Mouse (Mus musculus): ENCODE measurements at regions not wholly inside any gene's neighbourhood (a gene's known extent, or its start where the extent isn't known, plus 50 kb on each side); places are given as distances from the start of the nearest gene placed in this dataset.

- Histone ChIP-seq H3K27ac (replicated peaks; ENCODE audit: low read depth, low read length) (no peak overlapping the region), H3K4me1 (ENCODE audit: control insufficient read depth, insufficient read depth, low read length) (peaks cover 3% of the 10 kb centered on the region), H3K4me3 (ENCODE audit: low read depth, low read length) (no peak overlapping the region), H3K9me3 (ENCODE audit: control insufficient read depth, low read length) (no peaks in the 10 kb centered on the region), H3K27me3 (replicated peaks; ENCODE audit: control insufficient read depth, insufficient read depth, low read length) (0 out of 2 replicates have a peak, but pooled peaks cover 4% of the 10 kb centered on the region), H3K9ac (ENCODE audit: low read depth, low read length) (no peak overlapping the region), H3K36me3 (ENCODE audit: control insufficient read depth, insufficient read depth, low read length) (no peaks in the 10 kb centered on the region), H3K4me2 (ENCODE audit: low read depth, low read length) (no peak overlapping the region)
- DNase-seq (ENCODE audit: low spot score), result no peak
- no peak for ATAC-seq (ENCODE audit: low read depth)
- 90% methylated on average over 9 of the region's 9 CpGs for WGBS
Observed at GRCm38 (mm10) chr19:54099292-54099691, 55.3 kb downstream of the Adra2a start.

DNA sequence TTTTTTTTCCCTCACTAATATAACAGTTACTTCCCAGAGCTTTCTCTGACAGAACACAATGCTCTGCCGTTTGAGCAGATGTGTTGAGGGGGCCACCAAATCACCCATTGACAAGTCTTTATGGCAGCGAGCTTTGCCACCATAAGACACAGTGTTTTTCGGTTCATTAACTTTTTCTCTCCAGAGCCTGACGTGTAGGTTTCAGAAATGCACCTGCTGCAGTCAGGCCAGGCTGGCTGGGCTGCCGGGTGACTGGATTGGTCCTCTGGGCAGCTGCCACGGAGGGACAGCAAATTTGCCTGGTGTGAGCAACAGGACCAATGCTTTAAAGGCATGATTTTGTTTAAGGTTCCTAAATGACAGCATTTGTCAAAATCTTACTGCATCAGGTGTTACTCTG is 55.8 kb downstream of the Adra2a start:
- Histone ChIP-seq H3K4me1 (ENCODE audit: control insufficient read depth, insufficient read depth, low read length) (0 out of 2 replicates have a peak, but pooled peaks cover 2% of the 10 kb centered on the region), H3K27me3 (replicated peaks; ENCODE audit: control insufficient read depth, insufficient read depth, low read length) (0 out of 2 replicates have a peak, but pooled peaks cover 2% of the 10 kb centered on the region), H3K4me3 (ENCODE audit: low read depth, low read length) (no peak overlapping the region), H3K9ac (ENCODE audit: low read depth, low read length) (no peak overlapping the region), H3K4me2 (ENCODE audit: low read depth, low read length) (no peak overlapping the region), H3K27ac (replicated peaks; ENCODE audit: low read depth, low read length) (no peak overlapping the region), H3K36me3 (ENCODE audit: control insufficient read depth, insufficient read depth, low read length) (no peaks in the 10 kb centered on the region), H3K9me3 (ENCODE audit: control insufficient read depth, low read length) (no peaks in the 10 kb centered on the region)
- ATAC-seq (ENCODE audit: low read depth) (no peak), DNase-seq (ENCODE audit: low spot score) (no peak)
- WGBS, result 69% methylated on average over 6 of the region's 6 CpGs

- no peak overlapping the region for H3K4me3 ChIP-seq (ENCODE audit: low read depth, low read length)
- H3K9ac ChIP-seq (ENCODE audit: low read depth, low read length), result no peak overlapping the region
- no peak overlapping the region for H3K4me2 ChIP-seq (ENCODE audit: low read depth, low read length)
- H3K27me3 ChIP-seq (replicated peaks; ENCODE audit: control insufficient read depth, insufficient read depth, low read length), result no peaks in the 10 kb centered on the region
- no peaks in the 10 kb centered on the region for H3K9me3 ChIP-seq (ENCODE audit: control insufficient read depth, low read length)
- no peak for ATAC-seq (ENCODE audit: low read depth)
- 0 out of 2 replicates have a peak, but pooled peaks cover 8% of the 10 kb centered on the region for H3K4me1 ChIP-seq (ENCODE audit: control insufficient read depth, insufficient read depth, low read length)
- WGBS, result 56% methylated on average over 3 of the region's 3 CpGs
- no peak for DNase-seq (ENCODE audit: low spot score)
- H3K36me3 ChIP-seq (ENCODE audit: control insufficient read depth, insufficient read depth, low read length), result no peaks in the 10 kb centered on the region
- H3K27ac ChIP-seq (replicated peaks; ENCODE audit: low read depth, low read length), result no peak overlapping the region
Observed at GRCm38 (mm10) chr19:54106571-54106970, 62.6 kb downstream of the Adra2a start.

- no peak overlapping the region for H3K4me3 ChIP-seq (ENCODE audit: low read depth, low read length)
- H3K4me1 ChIP-seq (ENCODE audit: control insufficient read depth, insufficient read depth, low read length), result 0 out of 2 replicates have a peak, but pooled peaks cover 8% of the 10 kb centered on the region
- no peak overlapping the region for H3K4me2 ChIP-seq (ENCODE audit: low read depth, low read length)
- no peaks in the 10 kb centered on the region for H3K36me3 ChIP-seq (ENCODE audit: control insufficient read depth, insufficient read depth, low read length)
- H3K27ac ChIP-seq (replicated peaks; ENCODE audit: low read depth, low read length), result no peak overlapping the region
- ATAC-seq (ENCODE audit: low read depth) (no peak), DNase-seq (ENCODE audit: low spot score) (peak; percentile 41)
- WGBS, result 32% methylated on average over 13 of the region's 13 CpGs
- no peaks in the 10 kb centered on the region for H3K27me3 ChIP-seq (replicated peaks; ENCODE audit: control insufficient read depth, insufficient read depth, low read length)
- no peak overlapping the region for H3K9ac ChIP-seq (ENCODE audit: low read depth, low read length)
- no peaks in the 10 kb centered on the region for H3K9me3 ChIP-seq (ENCODE audit: control insufficient read depth, low read length)
Observed at GRCm38 (mm10) chr19:54107103-54107821, 63.3 kb downstream of the Adra2a start.

DNA sequence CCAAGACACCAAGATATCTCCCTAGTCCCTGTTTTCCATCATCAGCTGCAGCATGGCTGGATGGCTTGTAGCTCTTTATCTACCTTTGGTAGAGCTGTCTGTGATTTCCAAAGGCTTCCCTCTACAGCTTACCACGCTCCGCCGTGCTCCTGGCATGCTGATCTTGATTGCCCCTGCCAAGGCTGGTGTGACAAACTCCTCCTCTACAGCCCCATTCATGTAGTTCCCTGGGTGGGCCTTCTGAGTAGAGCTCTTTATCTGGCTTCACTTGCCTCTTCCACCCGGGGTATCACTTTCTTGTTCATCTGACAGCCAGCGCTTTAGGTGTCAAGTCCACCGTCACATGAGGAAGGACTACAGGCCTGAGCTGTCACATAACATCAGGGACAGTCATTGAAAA is 66.1 kb downstream of the Adra2a start:
- H3K27me3 ChIP-seq (replicated peaks; ENCODE audit: control insufficient read depth, insufficient read depth, low read length), result no peaks in the 10 kb centered on the region
- DNase-seq (ENCODE audit: low spot score) (no peak), ATAC-seq (ENCODE audit: low read depth) (no peak)
- H3K4me1 ChIP-seq (ENCODE audit: control insufficient read depth, insufficient read depth, low read length), result 0 out of 2 replicates have a peak, but pooled peaks cover 8% of the 10 kb centered on the region
- H3K9me3 ChIP-seq (ENCODE audit: control insufficient read depth, low read length), result no peaks in the 10 kb centered on the region
- 78% methylated on average over 6 of the region's 6 CpGs for WGBS
- H3K36me3 ChIP-seq (ENCODE audit: control insufficient read depth, insufficient read depth, low read length), result no peaks in the 10 kb centered on the region
- H3K9ac ChIP-seq (ENCODE audit: low read depth, low read length), result no peak overlapping the region
- no peak overlapping the region for H3K27ac ChIP-seq (replicated peaks; ENCODE audit: low read depth, low read length)
- no peak overlapping the region for H3K4me2 ChIP-seq (ENCODE audit: low read depth, low read length)
- H3K4me3 ChIP-seq (ENCODE audit: low read depth, low read length), result no peak overlapping the region

DNA sequence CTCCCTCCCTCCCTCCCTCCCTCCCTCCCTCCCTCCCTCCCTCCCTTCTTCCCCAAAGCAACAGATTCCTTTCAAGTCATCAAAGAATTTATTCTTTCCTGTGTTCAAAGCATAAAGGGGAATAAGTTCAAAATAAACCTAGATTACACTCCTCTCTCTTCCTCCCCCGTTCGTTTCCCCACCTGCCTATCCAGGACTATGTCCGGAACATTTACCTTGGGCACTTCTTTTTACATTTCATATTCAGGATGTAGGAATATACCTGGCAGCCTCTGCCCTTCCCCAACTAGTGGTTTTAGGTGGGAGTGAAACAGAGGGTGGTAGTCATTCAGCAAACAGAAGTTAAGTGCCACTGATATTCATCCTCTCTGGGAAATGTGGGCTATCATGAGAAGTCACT is 68.7 kb downstream of the Adra2a start:
- Histone ChIP-seq H3K27me3 (replicated peaks; ENCODE audit: control insufficient read depth, insufficient read depth, low read length) (0 out of 2 replicates have a peak, but pooled peaks cover 4% of the 10 kb centered on the region), H3K36me3 (ENCODE audit: control insufficient read depth, insufficient read depth, low read length) (no peaks in the 10 kb centered on the region), H3K9ac (ENCODE audit: low read depth, low read length) (no peak overlapping the region), H3K4me2 (ENCODE audit: low read depth, low read length) (no peak overlapping the region), H3K9me3 (ENCODE audit: control insufficient read depth, low read length) (no peaks in the 10 kb centered on the region), H3K27ac (replicated peaks; ENCODE audit: low read depth, low read length) (no peak overlapping the region), H3K4me3 (ENCODE audit: low read depth, low read length) (no peak overlapping the region), H3K4me1 (ENCODE audit: control insufficient read depth, insufficient read depth, low read length) (0 out of 2 replicates have a peak, but pooled peaks cover 1% of the 10 kb centered on the region)
- no peak for ATAC-seq (ENCODE audit: low read depth)
- 64% methylated on average over 3 of the region's 3 CpGs for WGBS
- DNase-seq (ENCODE audit: low spot score), result no peak

DNA sequence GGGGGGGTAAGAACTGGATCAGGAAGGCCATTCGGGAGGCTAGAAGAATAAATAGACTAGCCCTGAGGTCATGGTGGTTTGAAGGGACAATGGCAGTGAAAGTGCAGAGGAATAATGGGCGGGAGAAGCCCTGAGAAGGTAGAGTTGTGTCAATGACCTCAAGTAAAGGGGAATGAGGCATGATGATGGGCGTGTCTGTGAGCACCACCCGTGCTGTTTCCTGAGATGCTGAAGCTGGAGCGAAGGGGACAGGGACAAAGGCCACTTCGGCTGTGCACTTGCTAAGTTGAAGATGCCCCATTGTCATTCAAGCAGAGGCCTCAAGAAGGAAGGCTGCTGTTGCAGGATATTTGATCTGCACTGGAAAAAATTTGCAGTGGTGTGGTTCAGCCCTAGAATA is 69.5 kb downstream of the Adra2a start:
- WGBS, result 76% methylated on average over 6 of the region's 6 CpGs
- H3K4me2 ChIP-seq (ENCODE audit: low read depth, low read length), result no peak overlapping the region
- 0 out of 2 replicates have a peak, but pooled peaks cover 4% of the 10 kb centered on the region for H3K27me3 ChIP-seq (replicated peaks; ENCODE audit: control insufficient read depth, insufficient read depth, low read length)
- DNase-seq (ENCODE audit: low spot score), result no peak
- H3K4me3 ChIP-seq (ENCODE audit: low read depth, low read length), result no peak overlapping the region
- no peaks in the 10 kb centered on the region for H3K9me3 ChIP-seq (ENCODE audit: control insufficient read depth, low read length)
- ATAC-seq (ENCODE audit: low read depth), result no peak
- H3K36me3 ChIP-seq (ENCODE audit: control insufficient read depth, insufficient read depth, low read length), result no peaks in the 10 kb centered on the region
- no peak overlapping the region for H3K9ac ChIP-seq (ENCODE audit: low read depth, low read length)
- no peak overlapping the region for H3K27ac ChIP-seq (replicated peaks; ENCODE audit: low read depth, low read length)
- no peaks in the 10 kb centered on the region for H3K4me1 ChIP-seq (ENCODE audit: control insufficient read depth, insufficient read depth, low read length)

- peak; percentile 63 for DNase-seq (ENCODE audit: low spot score)
- ATAC-seq (ENCODE audit: low read depth), result peak; percentile 88
- Histone ChIP-seq H3K36me3 (ENCODE audit: control insufficient read depth, insufficient read depth, low read length) (no peaks in the 10 kb centered on the region), H3K9me3 (ENCODE audit: control insufficient read depth, low read length) (no peaks in the 10 kb centered on the region), H3K4me2 (ENCODE audit: low read depth, low read length) (peak overlapping the region; percentile 62), H3K4me1 (ENCODE audit: control insufficient read depth, insufficient read depth, low read length) (no peaks in the 10 kb centered on the region), H3K27ac (replicated peaks; ENCODE audit: low read depth, low read length) (no peak overlapping the region), H3K27me3 (replicated peaks; ENCODE audit: control insufficient read depth, insufficient read depth, low read length) (0 out of 2 replicates have a peak, but pooled peaks cover 4% of the 10 kb centered on the region), H3K4me3 (ENCODE audit: low read depth, low read length) (peak overlapping the region; percentile 45), H3K9ac (ENCODE audit: low read depth, low read length) (peak overlapping the region; percentile 41)
- 7% methylated on average over 22 of the region's 22 CpGs for WGBS
Observed at GRCm38 (mm10) chr19:54114588-54115317, 70.8 kb downstream of the Adra2a start.
